Mouse (Mus musculus) G1E (cell line): ENCODE results near the gene Sapcd1. TPM values are rescaled to one million over a fixed set of nuclear protein-coding genes. Genes with fewer than 3 reads are reported as not detected.
"Not testable (repeated sequence)": the region's sequence is repeated elsewhere in the genome, so short reads cannot be mapped to it uniquely, and the experiment has no call there.

Experiments used
- ATAC-seq: 2 replicates; pipeline ENCODE4 v1.8.0; 2016; ENCODE audit warnings: mild to moderate bottlenecking; ENCODE audit not compliant: insufficient number of reproducible peaks, poor library complexity, low FRiP score, severe bottlenecking; ENCODE audit errors: extremely low read depth
- DNase-seq: peaks from one replicate; pipeline ENCODE4 v3.0.0; 2012; ENCODE audit warnings: low spot score
- H3K27me3 ChIP-seq: 2 replicates; pipeline ENCODE4 v1.6.1; 2012; ENCODE audit warnings: mild to moderate bottlenecking, low read length, inconsistent platforms; ENCODE audit not compliant: insufficient read depth
- H3K36me3 ChIP-seq: replicated peaks from 2 replicates; pipeline ENCODE3; 2012; ENCODE audit warnings: mild to moderate bottlenecking, inconsistent platforms
- H3K4me1 ChIP-seq: 2 replicates; pipeline ENCODE4 v1.6.1; 2012; ENCODE audit warnings: low read depth, low read length, inconsistent platforms, mixed read lengths; ENCODE audit not compliant: insufficient read depth
- H3K4me3 ChIP-seq: 2 replicates; pipeline ENCODE4 v1.5.1; 2012; ENCODE audit warnings: low read depth, mild to moderate bottlenecking, inconsistent platforms, low read length, moderate library complexity, mixed read lengths
- H3K9me3 ChIP-seq: replicated peaks from 2 replicates; pipeline ENCODE4 v1.6.1; 2012; ENCODE audit warnings: inconsistent platforms
- CTCF ChIP-seq: IDR thresholded peaks from 2 replicates; pipeline ENCODE4 v1.5.1; 2012; ENCODE audit warnings: low read depth, low read length, inconsistent platforms, mixed read lengths
- GATA1 ChIP-seq: IDR thresholded peaks from 2 replicates; pipeline ENCODE4 v1.6.1; 2012; ENCODE audit warnings: borderline replicate concordance, low read length, inconsistent platforms, mixed read lengths
- GATA2 ChIP-seq: IDR thresholded peaks from 2 replicates; pipeline ENCODE4 v1.6.1; 2012; ENCODE audit warnings: low read depth, low read length, inconsistent platforms, borderline replicate concordance
- POLR2AphosphoS5 ChIP-seq: IDR thresholded peaks from 2 replicates; pipeline ENCODE4 v1.6.1; 2012; ENCODE audit warnings: low read depth, low read length, inconsistent platforms; ENCODE audit not compliant: insufficient replicate concordance
- TAL1 ChIP-seq: conservative IDR thresholded peaks from 2 replicates; pipeline ENCODE4 v1.6.1; 2012; ENCODE audit warnings: low read depth, low read length, inconsistent platforms, mixed read lengths
- polyA plus RNA-seq: library from polyadenylated mRNA; stranded (reverse); fragments of >175 nt; gene quantifications from 2 replicates; pipeline ENCODE4 v1.2.3, GENCODE M21; 2012
- total RNA-seq, 2 experiments: library from RNA; stranded (forward) in 1 of 2; stranded (reverse) in 1 of 2; fragments of 200-1000 nt in 1 of 2; fragments of >200 nt in 1 of 2; fragmentation: Nextera tagmentation in 1 of 2; gene quantifications; 2 replicates each; pipeline ENCODE4 v1.2.3; 2014 to 2017

Sapcd1 gene
- total and polyA plus RNA-seq, 3 experiments: 35.3 to 156 (median 90.0) TPM

DNA sequence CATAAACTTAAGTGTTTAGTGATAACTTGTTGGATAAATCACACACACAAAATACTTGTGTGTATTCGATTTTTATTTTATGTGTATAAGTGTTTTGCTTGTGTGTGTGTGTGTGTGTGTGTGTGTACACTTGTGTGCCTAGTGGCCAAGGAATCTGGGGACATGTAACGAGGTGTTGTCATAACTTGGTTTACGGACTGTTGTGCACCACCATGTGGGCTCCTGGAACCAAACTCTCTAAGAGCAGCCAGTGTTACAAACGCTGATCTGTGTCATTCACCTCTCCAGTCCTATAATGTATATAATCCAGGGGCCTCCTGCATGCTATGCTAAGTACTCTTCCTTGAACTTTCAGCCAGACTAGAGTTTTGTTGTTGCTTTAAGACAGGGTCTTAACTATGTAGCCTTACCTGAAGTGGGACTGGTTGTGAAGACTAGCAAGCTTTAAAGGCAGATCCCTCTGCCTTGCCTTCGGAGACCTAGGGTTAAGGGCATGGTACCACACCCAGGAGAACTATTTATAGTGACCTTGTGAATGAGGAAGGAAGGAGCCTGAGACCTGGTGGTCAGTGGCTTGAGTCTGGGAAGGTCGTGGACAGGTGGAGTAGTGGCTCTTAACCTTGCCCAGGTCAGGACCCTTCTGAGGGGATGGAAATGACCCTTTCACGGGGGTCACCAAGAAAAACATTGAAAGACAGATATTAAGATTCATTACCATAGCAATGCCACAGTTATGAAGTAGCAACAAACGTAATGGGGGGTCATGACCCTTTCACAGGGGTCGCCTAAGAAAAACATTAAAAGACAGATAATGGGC is 24.6 kb downstream of the Sapcd1 start:
- TF ChIP-seq GATA2 (no peak), POLR2AphosphoS5 (no peak), TAL1 (no peak), GATA1 (no peak), CTCF (no peak)
- Histone ChIP-seq H3K27me3 (peaks cover 3% of the 10 kb centered on the region; the same call in 1 of the 2 replicates), H3K9me3 (peaks cover 17% of the 10 kb centered on the region), H3K36me3 (peaks cover 69% of the 10 kb centered on the region), H3K4me3 (peak overlapping the region; percentile 76), H3K4me1 (peaks cover 80% of the 10 kb centered on the region)
- no peak for ATAC-seq
- DNase-seq: no peak

DNA sequence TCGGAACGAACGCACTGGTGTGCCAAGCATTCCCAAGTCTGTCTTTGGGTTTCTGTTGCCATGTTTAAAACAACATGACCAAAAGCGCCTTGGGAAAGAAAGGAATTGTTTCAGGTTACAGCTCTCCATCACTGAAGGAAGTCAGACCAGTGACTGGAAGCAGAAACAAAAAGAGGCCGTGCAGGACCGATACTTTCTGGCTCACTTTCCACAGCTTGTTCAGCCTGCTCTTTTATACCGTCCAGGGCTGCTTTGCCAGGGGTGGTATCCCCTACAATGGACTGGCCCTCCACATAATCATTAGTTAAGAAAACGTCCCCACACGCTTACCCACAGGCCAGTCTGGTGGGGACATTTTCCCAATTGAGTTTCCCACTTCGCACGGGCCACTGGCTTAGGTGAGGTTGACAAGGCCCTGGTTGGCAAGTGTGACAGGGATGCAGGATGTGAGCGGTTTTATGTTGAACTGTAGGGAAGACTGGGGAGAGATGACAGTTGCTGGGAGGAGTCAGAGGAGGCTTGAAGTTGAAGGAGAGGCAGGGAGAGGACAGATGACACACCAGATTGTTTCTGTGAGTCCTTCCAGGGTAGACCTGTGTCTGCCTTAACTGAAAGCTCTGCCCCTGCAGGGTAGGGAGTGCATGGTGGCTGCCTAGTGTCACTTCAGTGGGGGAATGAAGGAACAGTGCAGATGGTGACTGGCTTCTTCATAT is 25.5 kb downstream of the Sapcd1 start:
- peak; percentile 62 for DNase-seq
- TF ChIP-seq POLR2AphosphoS5 (peak; percentile 80; the same call in 1 of the 2 replicates), GATA2 (no peak)
- ATAC-seq: peak; percentile 59
- H3K36me3 ChIP-seq: peaks cover 70% of the 10 kb centered on the region
- peaks cover 78% of the 10 kb centered on the region for H3K4me1 ChIP-seq
- peaks cover 26% of the 10 kb centered on the region for H3K9me3 ChIP-seq
- peaks cover 3% of the 10 kb centered on the region; the same call in 1 of the 2 replicates for H3K27me3 ChIP-seq
- H3K4me3 ChIP-seq: peak overlapping the region; percentile 76

DNA sequence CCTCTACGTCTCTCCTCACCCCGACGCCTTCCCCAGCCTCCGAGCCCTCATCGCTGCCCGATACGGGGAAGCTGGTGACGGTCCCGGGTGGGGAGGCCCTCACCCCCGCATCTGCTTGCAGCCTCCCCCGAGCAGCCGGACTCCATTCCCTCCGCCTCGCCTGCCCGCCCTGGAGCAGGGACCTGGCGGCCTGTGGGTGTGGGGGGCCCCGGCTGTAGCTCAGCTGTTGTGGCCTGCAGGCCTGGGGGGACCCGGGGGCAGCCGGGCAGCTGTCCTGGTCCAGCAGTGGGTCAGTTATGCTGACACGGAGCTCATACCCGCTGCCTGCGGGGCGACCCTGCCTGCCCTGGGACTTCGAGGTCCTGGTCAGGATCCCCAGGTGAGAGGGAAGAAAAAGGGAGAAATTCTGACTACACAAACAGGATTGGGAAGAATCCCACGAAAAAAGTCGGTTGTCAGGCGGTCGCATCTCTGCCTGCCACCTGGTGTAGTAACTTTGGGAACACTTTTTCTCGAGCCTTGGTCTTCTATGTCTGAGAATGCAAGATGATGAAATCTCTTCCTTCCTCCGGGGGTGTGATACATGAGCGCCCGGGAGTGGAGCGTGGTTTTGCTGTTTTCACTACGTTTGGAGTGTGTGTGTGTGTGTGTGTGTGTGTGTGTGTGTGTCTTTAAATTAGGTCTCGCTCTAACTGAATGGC is 26.2 kb downstream of the Sapcd1 start:
- Histone ChIP-seq H3K4me3 (peak overlapping the region; percentile 76), H3K27me3 (peaks cover 3% of the 10 kb centered on the region; the same call in 1 of the 2 replicates), H3K9me3 (peaks cover 29% of the 10 kb centered on the region), H3K4me1 (peaks cover 79% of the 10 kb centered on the region), H3K36me3 (peaks cover 69% of the 10 kb centered on the region)
- ATAC-seq (no peak), DNase-seq (no peak)
- TF ChIP-seq GATA2 (no peak), CTCF (no peak), POLR2AphosphoS5 (no peak), GATA1 (no peak), TAL1 (no peak)

DNA sequence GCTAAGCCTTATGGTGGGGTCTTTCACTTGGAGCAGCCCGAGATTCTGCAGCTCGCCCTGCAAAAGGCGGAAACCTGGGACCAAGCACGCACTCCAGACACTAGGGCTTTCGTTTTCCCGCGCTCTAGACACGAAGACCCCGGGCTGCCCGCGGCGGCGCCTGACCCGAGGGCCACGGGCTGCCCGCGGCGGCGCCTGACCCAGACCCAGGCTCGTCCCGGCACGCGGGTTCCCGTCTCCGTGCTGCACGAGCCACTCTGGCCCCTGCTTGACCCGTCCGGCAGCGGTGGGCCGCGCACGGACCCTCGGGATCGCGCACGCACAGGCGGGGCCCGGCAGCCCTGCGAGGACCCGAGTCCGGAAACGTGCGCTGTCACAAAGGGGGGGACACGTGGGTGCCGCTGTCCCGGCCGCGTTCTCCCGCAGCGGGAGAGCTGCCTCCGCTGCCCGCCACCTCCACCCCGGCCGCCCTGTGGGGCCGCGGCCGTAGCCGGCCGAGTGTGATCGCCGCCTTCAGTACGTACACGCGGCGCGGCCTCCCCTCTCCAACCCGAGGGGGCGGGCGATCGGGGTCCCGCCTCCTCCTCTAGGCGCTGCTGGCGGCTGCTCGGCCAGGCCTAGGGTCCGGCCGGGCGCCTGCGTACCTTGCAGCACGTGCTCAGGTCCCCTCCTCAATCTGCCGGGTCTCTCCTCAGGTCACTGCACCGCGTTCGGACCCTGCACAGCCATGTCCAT is 26.9 kb downstream of the Sapcd1 start, which contains the start of gene Vars:
TSS of gene Vars (plus strand) at position 271 of the 735 bp plus-strand sequence.
- Histone ChIP-seq H3K4me3 (peak within 1 kb of the TSS; percentile 76), H3K36me3 (peaks cover 72% of the 10 kb centered on the region), H3K4me1 (peaks cover 82% of the 10 kb centered on the region), H3K9me3 (peaks cover 32% of the 10 kb centered on the region), H3K27me3 (peaks cover 3% of the 10 kb centered on the region; the same call in 1 of the 2 replicates)
- ATAC-seq: no peak
- TF ChIP-seq POLR2AphosphoS5: no peak
- TF ChIP-seq TAL1: no peak
- no peak for TF ChIP-seq CTCF
- no peak for TF ChIP-seq GATA2
- peak; percentile 70 for DNase-seq

DNA sequence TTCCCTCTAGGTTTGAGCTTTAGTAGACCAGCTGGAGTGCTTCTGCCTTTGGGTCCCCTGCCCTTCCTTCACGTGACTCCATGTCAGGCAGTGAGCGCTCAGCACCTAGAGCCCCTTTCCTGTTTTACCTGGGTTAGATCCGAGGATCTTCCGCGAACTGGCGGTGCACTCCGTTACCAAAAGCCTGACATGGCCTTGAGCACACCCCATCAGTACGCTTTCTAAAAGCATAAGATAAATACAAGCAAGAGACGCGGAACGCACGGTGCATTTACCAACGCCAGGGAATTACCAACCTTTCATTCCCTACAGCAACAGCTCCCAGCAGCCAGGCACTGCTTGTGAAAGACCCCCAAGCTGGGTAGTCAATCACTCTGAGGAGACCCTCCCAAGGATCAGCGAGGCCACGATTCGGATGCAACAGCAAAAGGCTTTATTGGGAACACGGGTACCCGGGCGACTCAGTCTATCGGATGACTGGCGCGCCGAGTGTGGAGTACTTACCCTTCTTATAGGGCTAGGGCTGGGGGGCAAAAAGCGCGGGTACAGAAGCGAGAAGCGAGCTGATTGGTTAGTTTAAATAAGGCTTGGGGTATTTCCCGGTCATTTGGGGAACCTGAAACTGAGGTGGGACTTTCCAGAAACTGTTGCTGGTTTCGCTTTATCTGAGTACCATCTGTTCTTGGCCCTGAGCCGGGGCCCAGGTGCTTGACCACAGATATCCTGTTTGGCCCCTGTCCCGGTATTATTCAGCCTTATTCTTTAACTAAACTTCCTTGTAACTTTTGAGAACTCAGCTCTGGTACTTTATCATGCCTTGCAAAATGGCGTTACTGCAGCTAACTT is 27.7 kb downstream of the Sapcd1 start:
- H3K9me3 ChIP-seq: peaks cover 32% of the 10 kb centered on the region
- peak overlapping the region; percentile 76 for H3K4me3 ChIP-seq
- peaks cover 65% of the 10 kb centered on the region for H3K36me3 ChIP-seq
- H3K4me1 ChIP-seq: peaks cover 74% of the 10 kb centered on the region
- not testable (repeated sequence) for ATAC-seq, H3K27me3 ChIP-seq, DNase-seq
- peak; percentile 44; the same call in 1 of the 2 replicates for TF ChIP-seq TAL1
